Mouse (Mus musculus): ENCODE results near the gene Spaca7.

GRCm38 (mm10) chr8:12576003-12576402 lies 3.2 kb downstream of the Spaca7 start:
- TF ChIP-seq CTCF (IDR thresholded peaks at IDR 0.05) (no peak), EP300 (IDR thresholded peaks at IDR 0.05) (no peak)

All from lung, postnatal 0 days (tissue).